Mouse (Mus musculus): Measurements from ENCODE around the gene Utp15.

The Utp15 gene

GRCm38 (mm10) chr13:98262636-98263457, at the start of gene Utp15, which contains the start of gene Ankra2:
TSS of gene Utp15 (minus strand) at chr13:98263041.
TSS of gene Ankra2 (plus strand) at chr13:98263074.
- DNase-seq (ENCODE audit: low spot score) = peak; percentile 97

- DNase-seq (ENCODE audit: low spot score) = no peak
These were observed 48.8 kb upstream of the Utp15 start for GRCm38 (mm10) chr13:98311597-98311996.

- DNase-seq (ENCODE audit: low spot score) = no peak
These were observed 45.9 kb upstream of the Utp15 start for GRCm38 (mm10) chr13:98308724-98309123.

- DNase-seq (ENCODE audit: low spot score) = no peak
These were observed 45.2 kb upstream of the Utp15 start for GRCm38 (mm10) chr13:98308004-98308403.

GRCm38 (mm10) chr13:98306852-98307475, 44.1 kb upstream of the Utp15 start:
- DNase-seq (ENCODE audit: low spot score) = no peak

- DNase-seq (ENCODE audit: low spot score) = no peak
These were observed 43.6 kb upstream of the Utp15 start for GRCm38 (mm10) chr13:98306393-98306792.

- no peak for DNase-seq (ENCODE audit: low spot score)
These were observed 42.4 kb upstream of the Utp15 start for GRCm38 (mm10) chr13:98305257-98305656.

GRCm38 (mm10) chr13:98298833-98299758, 36.3 kb upstream of the Utp15 start:
- peak; percentile 63 for DNase-seq (ENCODE audit: low spot score)

GRCm38 (mm10) chr13:98297883-98298482, 35.1 kb upstream of the Utp15 start:
- no peak for DNase-seq (ENCODE audit: low spot score)

- DNase-seq (ENCODE audit: low spot score) = no peak
These were observed 33.2 kb upstream of the Utp15 start for GRCm38 (mm10) chr13:98296072-98296471.

GRCm38 (mm10) chr13:98291712-98292111, 28.9 kb upstream of the Utp15 start:
- no peak for DNase-seq (ENCODE audit: low spot score)

GRCm38 (mm10) chr13:98290719-98291118, 27.9 kb upstream of the Utp15 start:
- no peak for DNase-seq (ENCODE audit: low spot score)

- no peak for DNase-seq (ENCODE audit: low spot score)
These were observed 18.3 kb upstream of the Utp15 start for GRCm38 (mm10) chr13:98280990-98281650.

GRCm38 (mm10) chr13:98279686-98280085, 16.8 kb upstream of the Utp15 start, which contains the start of gene Gm21976:
TSS of gene Gm21976 (plus strand) at chr13:98279887.
- DNase-seq (ENCODE audit: low spot score) = no peak

- DNase-seq (ENCODE audit: low spot score) = no peak
These were observed 14.7 kb upstream of the Utp15 start for GRCm38 (mm10) chr13:98277501-98277900.

- no peak for DNase-seq (ENCODE audit: low spot score)
These were observed 13.4 kb upstream of the Utp15 start for GRCm38 (mm10) chr13:98276253-98276652.

GRCm38 (mm10) chr13:98275646-98276045, 12.8 kb upstream of the Utp15 start:
- no peak for DNase-seq (ENCODE audit: low spot score)

- DNase-seq (ENCODE audit: low spot score) = no peak
These were observed 11.2 kb upstream of the Utp15 start for GRCm38 (mm10) chr13:98274023-98274422.

GRCm38 (mm10) chr13:98264111-98264510, 1.3 kb upstream of the Utp15 start:
- DNase-seq (ENCODE audit: low spot score) = no peak

GRCm38 (mm10) chr13:98263458-98263987, 682 bp upstream of the Utp15 start:
- DNase-seq (ENCODE audit: low spot score) = no peak

GRCm38 (mm10) chr13:98254921-98255320, 7.9 kb downstream of the Utp15 start:
- DNase-seq (ENCODE audit: low spot score) = no peak
